Mouse (Mus musculus): ENCODE measurements around the gene Rbm24.

Gene Rbm24

GRCm38 (mm10) chr13:46444021-46444420 is 25.8 kb downstream of the Rbm24 start:
- DNase-seq, result no peak

GRCm38 (mm10) chr13:46446062-46446461 is 27.8 kb downstream of the Rbm24 start:
- no peak for DNase-seq

GRCm38 (mm10) chr13:46448276-46448675 is 30.0 kb downstream of the Rbm24 start:
- DNase-seq, result no peak

- DNase-seq, result no peak
Measured at GRCm38 (mm10) chr13:46449955-46450354, 31.7 kb downstream of the Rbm24 start.

GRCm38 (mm10) chr13:46450623-46451022 is 32.4 kb downstream of the Rbm24 start:
- DNase-seq, result no peak

- no peak for DNase-seq
Measured at GRCm38 (mm10) chr13:46451548-46451947, 33.3 kb downstream of the Rbm24 start.

- DNase-seq, result no peak
Measured at GRCm38 (mm10) chr13:46459546-46459945, 41.3 kb downstream of the Rbm24 start.

- no peak for DNase-seq
Measured at GRCm38 (mm10) chr13:46462280-46462679, 44.0 kb downstream of the Rbm24 start.

- no peak for DNase-seq
Measured at GRCm38 (mm10) chr13:46463764-46464163, 45.5 kb downstream of the Rbm24 start.

GRCm38 (mm10) chr13:46468251-46468650 is 50.0 kb downstream of the Rbm24 start:
- DNase-seq, result no peak

- DNase-seq, result no peak
Measured at GRCm38 (mm10) chr13:46469536-46469935, 51.3 kb downstream of the Rbm24 start.
